Mouse (Mus musculus) cerebellum, postnatal 14 days (tissue): ENCODE results near the gene Chst12.
"Not testable (repeated sequence)": the region's sequence is repeated elsewhere in the genome, so short reads cannot be mapped to it uniquely, and the experiment has no call there.

Experiments used
- DNase-seq, 2 experiments: peaks; one replicate each; pipeline ENCODE4 v3.0.0; 2021; ENCODE audit warnings: mixed read lengths in 2 of 2

Gene Chst12

GRCm38 (mm10) chr5:140505208-140505780, at the start of gene Chst12:
Gene Chst12 (plus strand): TSS chr5:140505550.
- peak; percentile 99 for DNase-seq

- no peak for DNase-seq
These were observed 43.9 kb upstream of the Chst12 start for GRCm38 (mm10) chr5:140461476-140461875.

- DNase-seq: not testable (repeated sequence)
These were observed 42.2 kb upstream of the Chst12 start for GRCm38 (mm10) chr5:140463151-140463550.

GRCm38 (mm10) chr5:140464943-140465342, 40.4 kb upstream of the Chst12 start:
- DNase-seq: no peak

- DNase-seq: peak in 1 of 2 experiments; percentile 27
These were observed 33.0 kb upstream of the Chst12 start for GRCm38 (mm10) chr5:140472336-140472735.

- no peak for DNase-seq
These were observed 23.9 kb upstream of the Chst12 start for GRCm38 (mm10) chr5:140481458-140481857.

GRCm38 (mm10) chr5:140491142-140491541, 14.2 kb upstream of the Chst12 start:
- DNase-seq: no peak

- DNase-seq: no peak
These were observed 12.6 kb upstream of the Chst12 start for GRCm38 (mm10) chr5:140492684-140493233.

GRCm38 (mm10) chr5:140498176-140498575, 7.2 kb upstream of the Chst12 start:
- DNase-seq: no peak

- DNase-seq: no peak
These were observed 4.6 kb upstream of the Chst12 start for GRCm38 (mm10) chr5:140500736-140501135.

- no peak for DNase-seq
These were observed 3.1 kb upstream of the Chst12 start for GRCm38 (mm10) chr5:140501982-140502836.

- peak; percentile 43 to 59 for DNase-seq
These were observed 2.4 kb upstream of the Chst12 start for GRCm38 (mm10) chr5:140502925-140503324.

GRCm38 (mm10) chr5:140506096-140506794, 895 bp downstream of the Chst12 start:
- no peak for DNase-seq

- no peak for DNase-seq
These were observed 2.3 kb downstream of the Chst12 start for GRCm38 (mm10) chr5:140507466-140508208.

GRCm38 (mm10) chr5:140508686-140509085, 3.3 kb downstream of the Chst12 start:
- no peak for DNase-seq

- DNase-seq: no peak
These were observed 3.9 kb downstream of the Chst12 start for GRCm38 (mm10) chr5:140509204-140509603.

- peak in 1 of 2 experiments; percentile 35 for DNase-seq
These were observed 5.0 kb downstream of the Chst12 start for GRCm38 (mm10) chr5:140510012-140511000.

GRCm38 (mm10) chr5:140513921-140514320, 8.6 kb downstream of the Chst12 start:
- DNase-seq: no peak

- no peak for DNase-seq
These were observed 9.6 kb downstream of the Chst12 start for GRCm38 (mm10) chr5:140514799-140515486.

GRCm38 (mm10) chr5:140517159-140517920, 12.0 kb downstream of the Chst12 start:
- DNase-seq: no peak
